Mouse (Mus musculus) lung, postnatal 0 days (tissue): Measurements from ENCODE around the gene Prim2.

Experiments used
- CTCF ChIP-seq: IDR thresholded peaks from 2 replicates; pipeline ENCODE4 v1.5.1; 2016; ENCODE audit warnings: antibody characterized with exemption, mild to moderate bottlenecking
- EP300 ChIP-seq: IDR thresholded peaks from 2 replicates; pipeline ENCODE4 v1.6.1; 2016; ENCODE audit warnings: antibody characterized with exemption, mild to moderate bottlenecking, control low read depth

DNA sequence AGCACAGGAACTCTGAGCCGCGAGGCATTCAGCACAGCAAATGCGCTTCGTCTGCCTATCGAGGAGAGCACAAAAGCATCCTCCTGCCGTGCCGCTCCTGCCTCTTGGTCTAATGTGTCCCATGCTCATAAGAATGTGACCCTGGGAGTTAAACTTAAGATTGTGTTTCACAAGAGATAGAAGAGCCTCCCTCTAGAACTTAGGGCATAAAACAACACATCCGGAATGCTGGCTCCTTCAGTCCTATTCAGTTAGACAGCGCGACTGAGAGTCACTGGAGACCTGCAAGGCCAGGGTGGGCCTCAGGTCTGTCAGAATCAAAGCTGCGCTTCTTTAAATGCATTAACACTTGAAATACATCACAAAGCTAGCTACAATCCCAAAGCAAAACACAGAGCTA is 18.7 kb downstream of the Prim2 start:
- TF ChIP-seq CTCF (no peak), EP300 (no peak)
